Mouse (Mus musculus): ENCODE results near the gene Spag6. TPM values are rescaled to one million over a fixed set of nuclear protein-coding genes. Genes with fewer than 3 reads are reported as not detected.

Gene Spag6
- polyA plus RNA-seq (2012; rRNA removed): 0.13 TPM in 1 of 2 replicates, not detected in the other
- not detected in 2 replicates for polyA plus RNA-seq (2014; fragmentation: Nextera tagmentation; extraction: Ambion mirVana)

GRCm38 (mm10) chr2:18693871-18694610 is at the start of gene Spag6:
TSS of gene Spag6 (plus strand) at chr2:18694032.
- peak within 1 kb of the TSS; percentile 57 to 58 for H3K4me3 ChIP-seq (ENCODE audit: insufficient read depth in 1 of 2, low read depth in 2 of 2, low read length in 2 of 2)
- no peak within 1 kb of the TSS for H3K27ac ChIP-seq
- no peak for TF ChIP-seq EP300 (IDR thresholded peaks at IDR 0.05; ENCODE audit: low read depth)
- TF ChIP-seq CTCF (IDR thresholded peaks at IDR 0.05; ENCODE audit: low read depth): no peak
- WGBS (ENCODE audit: insufficient replicate concordance): under 1% methylated on average over 53 of the region's 61 CpGs
- ATAC-seq (ENCODE audit: insufficient read depth): peak; percentile 74
- DNase-seq (ENCODE audit: low read depth in 3 of 3, low spot score in 3 of 3): no peak
- H3K4me1 ChIP-seq (replicated peaks; ENCODE audit: control insufficient read depth in 2 of 2, insufficient read depth in 2 of 2, low read length in 1 of 2): peaks cover 0 to 3% of the 10 kb centered on the region in 2 experiments; a peak in 1 of 4 replicates
- H3K36me3 ChIP-seq (replicated peaks; ENCODE audit: control insufficient read depth, insufficient read depth, low read depth): no peaks in the 10 kb centered on the region
- peak within 1 kb of the TSS; percentile 68 for H3K4me2 ChIP-seq (ENCODE audit: low read depth)
- H3K9me3 ChIP-seq (ENCODE audit: control insufficient read depth, low read length): no peaks in the 10 kb centered on the region
- peaks cover 91% of the 10 kb centered on the region for H3K27me3 ChIP-seq (ENCODE audit: control insufficient read depth, insufficient read depth, low read length)
- H3K9ac ChIP-seq (replicated peaks): peak within 1 kb of the TSS; percentile 0; the same call in 1 of the 2 replicates

- ATAC-seq (ENCODE audit: insufficient read depth) (no peak), DNase-seq (ENCODE audit: low read depth in 3 of 3, low spot score in 3 of 3) (no peak)
- TF ChIP-seq EP300 (IDR thresholded peaks at IDR 0.05; ENCODE audit: low read depth) (no peak), CTCF (IDR thresholded peaks at IDR 0.05; ENCODE audit: low read depth) (no peak)
- no peak overlapping the region for H3K9ac ChIP-seq (replicated peaks)
- H3K4me2 ChIP-seq (ENCODE audit: low read depth): no peak overlapping the region
- H3K27me3 ChIP-seq (ENCODE audit: control insufficient read depth, insufficient read depth, low read length): no peaks in the 10 kb centered on the region
- H3K36me3 ChIP-seq (replicated peaks; ENCODE audit: control insufficient read depth, insufficient read depth, low read depth): no peaks in the 10 kb centered on the region
- no peak overlapping the region for H3K4me3 ChIP-seq (ENCODE audit: insufficient read depth in 1 of 2, low read depth in 2 of 2, low read length in 2 of 2)
- H3K4me1 ChIP-seq (replicated peaks; ENCODE audit: control insufficient read depth in 2 of 2, insufficient read depth in 2 of 2, low read length in 1 of 2): no peaks in the 10 kb centered on the region
- H3K9me3 ChIP-seq (ENCODE audit: control insufficient read depth, low read length): no peaks in the 10 kb centered on the region
- WGBS (ENCODE audit: insufficient replicate concordance): 52% methylated on average over 3 of the region's 4 CpGs
- no peak overlapping the region for H3K27ac ChIP-seq
These were observed 45.3 kb upstream of the Spag6 start for GRCm38 (mm10) chr2:18648563-18648962.

- Histone ChIP-seq H3K36me3 (replicated peaks; ENCODE audit: control insufficient read depth, insufficient read depth, low read depth) (no peaks in the 10 kb centered on the region), H3K9me3 (ENCODE audit: control insufficient read depth, low read length) (no peaks in the 10 kb centered on the region), H3K9ac (replicated peaks) (no peak overlapping the region), H3K27ac (no peak overlapping the region), H3K27me3 (ENCODE audit: control insufficient read depth, insufficient read depth, low read length) (no peaks in the 10 kb centered on the region), H3K4me1 (replicated peaks; ENCODE audit: control insufficient read depth in 2 of 2, insufficient read depth in 2 of 2, low read length in 1 of 2) (no peaks in the 10 kb centered on the region), H3K4me2 (ENCODE audit: low read depth) (no peak overlapping the region), H3K4me3 (ENCODE audit: insufficient read depth in 1 of 2, low read depth in 2 of 2, low read length in 2 of 2) (no peak overlapping the region)
- ATAC-seq (ENCODE audit: insufficient read depth) (no peak), DNase-seq (ENCODE audit: low read depth in 3 of 3, low spot score in 3 of 3) (no peak)
- TF ChIP-seq CTCF (IDR thresholded peaks at IDR 0.05; ENCODE audit: low read depth) (no peak), EP300 (IDR thresholded peaks at IDR 0.05; ENCODE audit: low read depth) (no peak)
- WGBS (ENCODE audit: insufficient replicate concordance): 26% methylated on average over 5 of the region's 5 CpGs
These were observed 39.0 kb upstream of the Spag6 start for GRCm38 (mm10) chr2:18654821-18655220.

- H3K9ac ChIP-seq (replicated peaks): no peak overlapping the region
- no peak overlapping the region for H3K4me2 ChIP-seq (ENCODE audit: low read depth)
- 68% methylated on average over 3 of the region's 3 CpGs for WGBS (ENCODE audit: insufficient replicate concordance)
- no peak for TF ChIP-seq CTCF (IDR thresholded peaks at IDR 0.05; ENCODE audit: low read depth)
- TF ChIP-seq EP300 (IDR thresholded peaks at IDR 0.05; ENCODE audit: low read depth): no peak
- no peaks in the 10 kb centered on the region for H3K9me3 ChIP-seq (ENCODE audit: control insufficient read depth, low read length)
- H3K27me3 ChIP-seq (ENCODE audit: control insufficient read depth, insufficient read depth, low read length): no peaks in the 10 kb centered on the region; the same call in 1 of the 2 replicates
- H3K4me1 ChIP-seq (replicated peaks; ENCODE audit: control insufficient read depth in 2 of 2, insufficient read depth in 2 of 2, low read length in 1 of 2): no peaks in the 10 kb centered on the region
- H3K27ac ChIP-seq: no peak overlapping the region
- no peaks in the 10 kb centered on the region for H3K36me3 ChIP-seq (replicated peaks; ENCODE audit: control insufficient read depth, insufficient read depth, low read depth)
- ATAC-seq (ENCODE audit: insufficient read depth): no peak
- DNase-seq (ENCODE audit: low read depth in 3 of 3, low spot score in 3 of 3): no peak
- H3K4me3 ChIP-seq (ENCODE audit: insufficient read depth in 1 of 2, low read depth in 2 of 2, low read length in 2 of 2): no peak overlapping the region
These were observed 29.8 kb upstream of the Spag6 start for GRCm38 (mm10) chr2:18664003-18664402.

GRCm38 (mm10) chr2:18671041-18671440 is 22.8 kb upstream of the Spag6 start:
- Histone ChIP-seq H3K27ac (no peak overlapping the region), H3K27me3 (ENCODE audit: control insufficient read depth, insufficient read depth, low read length) (peaks cover 15% of the 10 kb centered on the region), H3K9me3 (ENCODE audit: control insufficient read depth, low read length) (no peaks in the 10 kb centered on the region), H3K36me3 (replicated peaks; ENCODE audit: control insufficient read depth, insufficient read depth, low read depth) (no peaks in the 10 kb centered on the region), H3K4me3 (ENCODE audit: insufficient read depth in 1 of 2, low read depth in 2 of 2, low read length in 2 of 2) (no peak overlapping the region), H3K9ac (replicated peaks) (no peak overlapping the region), H3K4me2 (ENCODE audit: low read depth) (no peak overlapping the region), H3K4me1 (replicated peaks; ENCODE audit: control insufficient read depth in 2 of 2, insufficient read depth in 2 of 2, low read length in 1 of 2) (peaks cover 3 to 6% of the 10 kb centered on the region in 2 experiments; a peak in 2 of 4 replicates)
- DNase-seq (ENCODE audit: low read depth in 3 of 3, low spot score in 3 of 3): no peak
- TF ChIP-seq EP300 (IDR thresholded peaks at IDR 0.05; ENCODE audit: low read depth) (no peak), CTCF (IDR thresholded peaks at IDR 0.05; ENCODE audit: low read depth) (no peak)
- WGBS (ENCODE audit: insufficient replicate concordance): 53% methylated on average over 6 of the region's 6 CpGs
- no peak for ATAC-seq (ENCODE audit: insufficient read depth)

All from liver, embryonic 14.5 days (tissue).